Mouse (Mus musculus) activated CD4-positive, CD25-positive, alpha-beta regulatory T cell, adult 4 months (primary cell): ENCODE data around the gene Pbld2. TPM values are rescaled to one million over a fixed set of nuclear protein-coding genes. Genes with fewer than 3 reads are reported as not detected.
"Not testable (repeated sequence)": the region's sequence is repeated elsewhere in the genome, so short reads cannot be mapped to it uniquely, and the experiment has no call there.

Experiments used
- ATAC-seq: one replicate; pipeline ENCODE4 v1.8.0; 2017
- polyA plus RNA-seq, 2 experiments: library from polyadenylated mRNA; unstranded; fragments of 100-300 nt; shearing (Covaris generic); gene quantifications; one replicate each; pipeline ENCODE4 v1.2.1; 2017

The Pbld2 gene
- polyA plus RNA-seq, 2 experiments from 2014 or later: 0.44 TPM; not detected in 1

DNA sequence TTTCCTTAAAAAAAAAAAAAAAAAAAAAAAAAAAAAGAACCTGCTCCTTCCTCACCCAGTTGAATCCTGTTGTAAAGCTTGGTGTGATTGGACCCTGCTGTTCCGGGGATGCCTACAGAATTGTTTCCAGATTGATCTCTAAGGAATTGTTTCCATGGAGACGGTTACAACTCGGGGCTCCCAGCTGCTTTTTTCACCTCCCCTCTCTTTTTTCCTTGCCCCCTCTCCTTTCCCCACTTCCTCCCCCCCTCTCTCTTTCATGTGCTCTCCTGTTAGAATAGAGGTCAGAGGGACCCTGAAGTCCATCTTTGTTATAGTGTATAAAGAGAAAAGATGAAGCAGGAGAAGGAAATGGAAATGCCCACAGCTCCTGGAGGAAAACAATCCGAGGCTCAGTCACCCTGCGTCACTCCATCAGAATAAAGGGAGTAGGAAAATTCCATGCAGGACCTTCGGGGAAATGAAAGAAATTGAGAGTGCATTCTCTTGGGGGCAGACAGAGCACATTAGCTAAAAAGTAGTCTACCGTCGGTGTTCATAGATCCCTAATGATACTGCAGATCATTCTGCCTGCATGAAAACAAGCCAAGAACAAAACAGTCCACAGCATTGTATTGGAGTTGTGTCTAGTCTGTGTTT, 2.2 kb downstream of the Pbld2 start:
- no peak for ATAC-seq

DNA sequence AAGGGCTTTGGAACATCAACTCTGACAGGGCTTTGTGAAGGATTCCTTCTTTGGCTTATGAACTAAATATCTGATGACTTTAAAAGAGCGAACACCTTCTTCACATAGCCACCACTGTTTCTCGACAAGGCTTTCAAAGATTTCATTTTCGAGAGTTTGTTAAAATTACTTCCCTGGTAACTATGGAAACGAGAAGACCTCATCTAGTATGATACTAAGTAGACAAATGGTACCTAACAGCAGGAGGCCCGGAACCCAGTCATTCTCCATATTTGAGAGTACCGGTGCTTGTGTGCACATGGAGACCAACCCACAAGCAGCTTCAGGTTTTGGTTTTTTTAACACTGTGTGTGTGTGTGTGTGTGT, 2.7 kb downstream of the Pbld2 start:
- no peak for ATAC-seq

DNA sequence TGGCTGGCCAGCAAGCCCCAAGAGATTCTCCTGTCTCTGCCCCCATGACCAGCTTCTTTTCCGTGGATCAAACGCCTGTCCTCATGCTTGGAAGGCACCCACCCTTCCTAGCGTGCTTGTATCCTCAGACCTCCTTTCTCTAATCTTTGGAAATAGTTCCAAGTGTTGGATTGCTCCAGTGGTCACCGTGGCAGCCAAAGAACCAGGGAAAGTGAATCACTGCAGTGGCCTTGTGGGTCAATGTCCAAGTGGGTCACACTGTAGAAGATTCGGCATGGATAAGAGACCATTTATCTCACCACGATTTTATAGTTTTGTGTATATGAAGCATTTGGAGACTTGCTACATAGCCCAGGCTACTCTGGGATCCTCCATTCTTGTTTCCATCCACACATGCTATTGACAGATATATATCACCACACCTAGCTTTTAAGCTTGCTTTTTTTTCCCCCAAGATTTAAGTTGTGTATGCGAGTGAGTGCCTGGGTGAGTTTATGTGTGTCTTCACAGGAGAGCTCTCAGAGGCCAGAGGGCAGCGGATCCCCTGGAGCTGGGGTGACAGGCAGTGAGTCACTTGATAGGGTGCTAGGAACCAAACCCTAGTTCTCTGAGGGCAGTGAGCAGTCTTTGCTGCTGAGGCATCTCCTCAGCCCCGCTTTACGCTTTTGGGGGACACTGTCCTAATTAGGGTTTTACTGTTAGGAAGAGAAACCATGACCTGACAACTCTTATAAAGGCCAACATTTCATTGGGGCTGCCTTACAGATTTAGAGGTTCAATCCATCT, 3.5 kb downstream of the Pbld2 start:
- no peak for ATAC-seq

DNA sequence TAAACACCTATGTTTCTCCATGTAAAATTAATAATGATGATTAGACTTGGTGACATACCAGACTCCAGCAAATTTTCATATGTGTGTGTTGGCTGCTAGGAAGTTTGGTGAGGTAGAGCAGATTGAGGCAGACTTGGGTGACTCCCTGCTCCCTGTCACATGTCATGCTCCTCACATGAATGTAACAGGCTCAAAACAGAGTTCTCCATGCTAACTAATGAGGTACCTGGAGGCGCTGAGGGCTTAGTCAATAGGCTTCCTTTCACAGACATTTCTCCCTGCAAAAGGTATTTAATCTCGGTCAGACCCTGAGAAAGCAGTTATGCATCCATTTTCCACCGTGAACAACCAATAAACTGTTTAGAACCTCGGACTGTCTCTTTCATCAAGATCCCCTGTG, 4.3 kb downstream of the Pbld2 start:
- ATAC-seq: no peak

DNA sequence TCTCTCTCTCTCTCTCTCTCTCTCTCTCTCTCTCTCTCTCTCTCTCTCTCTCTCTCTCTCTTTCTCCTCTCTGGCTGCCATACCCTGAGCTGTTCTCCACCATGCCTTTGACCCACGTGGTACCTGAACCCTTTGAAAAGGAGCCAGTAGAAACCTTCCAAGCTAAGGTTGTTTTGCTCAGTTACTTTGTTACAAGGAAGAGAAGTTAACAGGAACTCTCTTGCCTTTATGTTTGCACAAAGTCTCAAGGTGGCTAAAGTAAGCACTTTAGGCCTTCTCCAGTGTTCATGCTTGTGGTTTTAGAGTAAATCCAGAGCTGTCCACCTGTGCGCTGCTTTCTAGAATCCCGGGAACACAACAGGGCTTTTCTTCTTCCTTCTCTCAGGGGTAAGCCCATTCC, 8.2 kb downstream of the Pbld2 start:
- no peak for ATAC-seq

DNA sequence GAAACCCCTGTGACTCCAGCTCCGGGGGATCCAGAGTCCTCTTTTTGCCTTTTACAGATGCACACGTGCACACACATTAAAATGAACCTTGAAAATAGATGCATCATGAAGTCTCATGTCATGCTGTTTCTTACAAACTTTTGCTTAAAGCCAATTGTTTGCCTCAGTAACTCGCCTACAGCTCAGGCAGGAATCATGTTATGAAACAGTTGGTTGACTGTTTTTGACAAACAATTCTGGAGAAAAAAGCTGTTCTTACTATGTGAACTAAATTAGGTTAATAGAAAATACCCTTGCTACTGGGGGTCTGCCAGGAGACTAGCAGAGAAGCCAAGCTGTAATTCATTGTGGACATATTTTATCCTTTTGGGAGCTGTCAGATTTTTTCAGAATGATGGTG, 8.8 kb downstream of the Pbld2 start:
- ATAC-seq: no peak

DNA sequence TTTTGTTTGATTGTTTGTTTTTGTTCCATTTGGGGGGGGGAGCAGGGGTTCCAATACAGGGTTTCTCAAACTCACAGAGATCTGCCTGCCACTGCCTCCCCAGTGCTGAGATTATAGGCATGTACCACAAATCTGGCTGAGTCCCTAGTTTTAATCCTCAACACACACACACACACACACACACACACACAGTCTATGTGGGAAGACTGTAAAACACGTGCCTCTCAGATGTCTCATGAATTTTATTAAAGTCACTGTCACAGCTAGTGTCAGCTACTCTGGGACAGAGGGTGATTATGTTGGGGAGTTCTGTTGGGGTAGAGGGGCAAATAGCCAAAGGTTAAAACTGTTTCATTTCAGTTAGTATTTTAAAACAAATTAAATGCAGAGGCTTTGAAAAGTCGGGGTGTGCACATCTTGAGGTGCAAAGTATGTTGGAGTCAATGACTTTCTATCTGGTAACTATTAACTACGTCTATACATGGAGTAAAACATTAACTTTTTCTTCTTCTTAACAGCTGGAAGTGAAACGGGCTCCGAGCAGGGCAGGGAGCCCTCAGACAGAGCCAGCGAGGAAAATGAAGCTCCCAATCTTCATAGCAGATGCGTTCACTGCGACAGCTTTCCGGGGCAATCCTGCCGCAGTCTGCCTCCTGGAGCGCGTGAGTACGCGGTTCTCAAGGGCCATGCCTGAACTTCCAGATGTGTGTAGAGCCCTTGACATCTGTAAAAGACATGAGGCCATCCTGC, 14.6 kb downstream of the Pbld2 start:
- ATAC-seq: no peak

DNA sequence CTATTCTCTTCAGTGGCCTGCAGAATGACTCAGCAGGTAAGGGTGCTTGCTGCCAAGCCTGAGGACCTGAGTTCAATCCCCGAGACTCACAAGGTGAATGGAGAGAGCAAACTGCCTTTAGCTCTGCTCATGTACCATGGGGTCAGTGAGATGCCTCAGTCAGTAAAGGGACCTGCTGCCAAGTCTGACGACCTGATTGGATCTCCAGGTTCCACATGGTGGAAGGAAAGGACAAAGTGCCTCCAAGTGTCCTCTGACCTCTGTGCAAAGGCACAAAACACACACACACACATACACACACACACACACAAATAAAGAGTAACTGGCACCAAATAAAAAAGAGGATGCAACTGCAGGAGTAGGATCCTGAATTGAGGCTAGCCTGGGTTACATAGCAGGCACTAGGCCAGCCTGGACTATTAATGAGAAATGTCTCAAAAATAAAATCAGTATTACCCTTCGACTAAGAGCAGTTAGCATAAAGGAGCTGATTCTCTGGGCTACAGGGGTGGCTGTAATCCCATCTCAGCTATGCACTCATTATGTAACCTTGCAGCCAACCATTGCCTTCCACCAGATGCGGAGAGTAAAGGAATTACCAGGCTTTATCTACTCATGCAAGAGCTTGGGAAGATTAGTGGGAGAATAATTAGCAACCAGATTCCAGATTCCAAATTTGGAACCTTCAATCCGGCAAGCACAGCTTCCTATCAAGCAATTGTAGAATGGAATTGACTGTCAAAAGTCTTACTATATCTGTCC, 15.9 kb downstream of the Pbld2 start:
- no peak for ATAC-seq

DNA sequence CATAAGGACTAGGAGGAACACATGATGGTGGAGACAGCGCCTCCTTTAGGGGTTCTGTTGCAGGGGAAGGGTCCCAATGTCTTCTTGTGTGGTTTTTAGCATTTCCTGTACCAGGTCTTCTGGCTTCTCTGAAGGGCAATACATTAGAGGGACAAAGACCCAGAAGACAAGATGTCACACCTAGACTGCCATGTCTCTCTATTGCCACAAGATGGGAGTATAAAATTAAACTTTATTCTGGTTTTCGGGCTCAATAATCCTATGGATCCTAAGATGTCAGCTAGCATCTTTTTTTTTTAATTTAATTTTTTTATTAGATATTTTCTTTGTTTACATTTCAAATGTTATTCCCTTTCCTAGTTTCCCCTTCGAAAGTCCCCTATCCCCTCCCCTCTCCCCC, 19.0 kb downstream of the Pbld2 start:
- no peak for ATAC-seq

DNA sequence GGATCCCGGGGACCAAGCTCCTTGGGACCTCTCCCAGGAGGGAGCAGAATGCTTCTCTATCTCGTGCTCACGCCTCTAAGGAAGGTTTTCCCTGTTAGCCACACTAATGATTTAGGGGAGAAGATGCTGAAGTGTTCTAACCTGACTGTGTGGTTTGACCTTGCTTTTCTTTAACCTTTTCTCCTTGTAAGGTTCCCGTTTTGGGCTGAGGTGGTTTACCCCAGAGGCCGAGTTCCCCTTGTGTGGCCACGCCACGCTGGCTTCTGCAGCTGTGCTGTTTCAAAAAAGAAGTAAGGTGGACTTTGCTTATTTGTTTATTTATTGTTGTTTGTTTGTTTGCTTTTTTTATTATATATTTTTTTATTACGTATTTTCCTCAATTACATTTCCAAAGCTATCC, 23.6 kb downstream of the Pbld2 start:
- no peak for ATAC-seq

DNA sequence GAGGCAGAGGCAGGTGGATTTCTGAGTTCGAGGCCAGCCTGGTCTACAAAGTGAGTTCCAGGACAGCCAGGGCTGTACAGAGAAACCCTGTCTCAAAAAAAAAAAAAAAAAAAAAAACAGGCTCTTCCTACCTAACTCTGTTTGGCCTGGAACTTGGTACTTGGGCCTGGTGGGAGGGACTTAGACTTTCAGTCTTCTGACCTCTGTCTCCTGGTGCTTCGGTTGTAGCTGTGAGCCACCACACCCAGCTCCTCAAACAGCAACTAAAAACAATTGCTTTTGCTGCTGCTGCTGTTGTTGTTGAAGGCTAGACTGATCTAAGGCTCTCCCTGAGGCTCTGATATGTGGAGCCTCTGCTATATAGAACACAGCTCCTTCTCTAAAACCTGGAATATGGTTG, 25.0 kb downstream of the Pbld2 start:
- ATAC-seq: no peak

DNA sequence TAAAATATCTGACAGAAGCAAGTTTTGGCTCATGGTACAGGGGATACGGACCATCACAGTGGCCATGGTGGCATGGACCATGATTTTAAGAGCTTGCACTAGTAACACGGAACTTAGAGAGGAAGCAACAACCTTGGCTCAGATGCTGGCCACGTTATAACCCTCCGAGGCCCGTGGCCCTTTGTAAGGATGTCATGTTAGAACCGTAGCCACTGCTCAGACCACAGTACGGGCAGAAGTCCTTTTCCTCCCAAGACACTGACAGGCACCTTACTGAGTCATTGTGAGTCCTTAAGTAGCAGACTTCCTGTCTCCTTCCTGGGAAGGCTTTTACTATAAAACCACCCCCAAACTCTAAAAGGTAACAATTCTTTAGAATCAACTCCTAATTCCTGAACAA, 27.2 kb downstream of the Pbld2 start:
- ATAC-seq: no peak

DNA sequence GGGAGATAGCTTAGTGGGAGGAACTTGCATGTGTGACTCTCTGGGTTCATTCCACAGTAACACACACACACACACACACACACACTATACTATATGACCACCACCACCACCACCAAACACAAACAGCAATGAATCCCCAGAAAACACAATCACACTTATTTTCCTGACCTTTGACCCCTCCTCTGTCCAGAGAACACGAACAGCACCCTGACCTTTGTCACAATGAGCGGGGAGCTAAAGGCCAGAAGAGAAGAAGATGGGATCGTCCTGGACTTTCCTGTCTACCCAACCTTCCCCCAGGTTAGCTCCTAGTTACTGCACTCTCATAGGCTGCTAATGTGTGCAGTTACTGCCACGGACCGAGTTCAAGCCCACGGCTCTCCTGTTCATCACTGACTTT, 27.9 kb downstream of the Pbld2 start:
- no peak for ATAC-seq

DNA sequence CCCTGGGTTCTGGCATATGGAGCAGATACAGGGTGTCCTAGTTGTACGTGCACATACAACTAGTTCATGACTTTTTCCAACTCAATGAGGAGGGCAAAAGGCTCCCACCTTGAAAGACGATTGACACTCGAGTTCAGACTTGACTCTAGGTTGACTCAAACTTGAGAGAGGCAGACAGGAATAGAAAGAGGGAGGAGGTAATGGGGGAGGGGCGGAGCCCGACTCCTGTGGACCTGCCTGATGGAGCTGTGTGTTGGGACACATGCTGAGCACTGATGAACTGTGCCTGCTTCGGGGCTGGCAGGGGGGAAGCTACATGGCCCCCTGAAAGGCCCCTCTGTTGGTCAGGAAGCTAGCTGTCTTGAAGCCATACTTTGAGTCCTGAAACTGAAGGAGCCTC, 28.9 kb downstream of the Pbld2 start:
- no peak for ATAC-seq

DNA sequence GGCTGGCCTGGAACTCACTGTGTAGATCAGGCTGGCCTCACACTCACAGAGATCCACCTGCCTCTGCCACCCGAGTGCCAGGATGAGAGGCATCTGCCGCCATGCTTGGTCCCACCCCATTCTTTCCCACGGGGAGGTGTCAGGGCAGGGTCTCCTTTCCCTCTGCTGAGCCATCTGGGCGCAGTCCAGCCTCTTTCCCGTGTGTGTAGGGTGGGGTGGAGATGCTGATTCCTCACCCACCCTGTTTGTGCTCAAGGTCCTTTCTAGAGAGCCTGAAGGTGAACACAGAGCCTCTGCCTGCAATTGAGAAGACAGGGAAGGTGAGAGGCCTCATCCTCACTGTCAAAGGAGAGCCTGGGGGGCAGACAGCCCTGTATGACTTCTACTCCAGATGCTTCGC, 30.0 kb downstream of the Pbld2 start:
- not testable (repeated sequence) for ATAC-seq

DNA sequence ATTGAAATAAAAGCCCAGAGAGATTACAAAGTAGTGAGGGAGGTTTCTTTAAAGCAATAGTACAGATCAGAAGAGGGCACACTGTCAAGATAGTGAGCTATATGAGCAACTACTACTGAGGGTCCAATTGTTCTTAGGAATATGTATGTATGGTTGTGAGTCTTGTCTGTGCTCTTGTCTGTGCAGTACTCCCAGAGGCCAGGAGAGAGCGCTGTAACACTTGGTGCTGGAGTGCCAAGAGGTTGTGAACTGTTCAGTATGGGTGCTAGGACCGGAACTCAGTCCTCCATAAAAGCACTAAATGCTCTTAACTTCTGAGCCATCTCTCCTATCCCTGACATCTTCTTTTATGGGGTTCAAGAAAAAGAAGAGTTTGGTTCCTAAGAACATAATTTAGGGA, 30.5 kb downstream of the Pbld2 start:
- no peak for ATAC-seq

DNA sequence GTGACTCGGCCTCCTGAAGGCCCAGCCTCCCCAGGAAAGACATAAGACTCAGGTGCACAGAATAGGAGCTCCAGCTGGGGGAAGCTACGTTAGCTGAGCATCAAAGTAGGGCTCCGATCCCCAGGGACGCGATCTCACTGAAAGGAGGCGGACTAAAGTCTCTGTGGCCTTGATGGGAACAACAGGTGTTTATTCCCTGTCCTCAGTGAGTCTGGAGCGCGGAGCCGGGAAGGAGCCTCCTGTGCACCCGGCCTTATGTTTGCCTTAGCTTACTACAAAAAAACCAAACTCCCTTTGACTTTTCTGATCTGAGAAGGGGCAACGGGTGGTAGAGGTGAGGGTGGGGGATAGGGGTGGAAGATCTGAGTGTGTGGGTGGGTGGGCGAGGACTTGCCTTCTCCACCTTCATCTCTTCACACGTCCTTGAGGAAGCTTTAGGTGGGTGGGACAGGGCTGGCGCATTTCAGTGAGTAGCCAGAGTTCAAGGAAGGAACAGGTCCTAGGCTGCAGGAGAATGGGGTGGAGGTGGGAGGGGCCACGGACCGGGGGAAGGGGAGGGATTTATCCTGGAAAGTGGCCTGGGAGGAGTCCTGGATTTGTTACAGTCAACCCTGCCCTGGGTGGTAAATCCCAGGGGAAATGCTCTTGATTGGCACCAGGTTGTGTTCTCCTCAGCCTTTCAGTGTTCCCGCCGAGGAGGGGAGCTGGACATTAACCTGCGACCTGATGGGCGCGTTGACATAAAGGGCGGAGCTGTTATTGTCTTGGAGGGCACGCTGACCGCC, 33.0 kb downstream of the Pbld2 start:
- no peak for ATAC-seq

DNA sequence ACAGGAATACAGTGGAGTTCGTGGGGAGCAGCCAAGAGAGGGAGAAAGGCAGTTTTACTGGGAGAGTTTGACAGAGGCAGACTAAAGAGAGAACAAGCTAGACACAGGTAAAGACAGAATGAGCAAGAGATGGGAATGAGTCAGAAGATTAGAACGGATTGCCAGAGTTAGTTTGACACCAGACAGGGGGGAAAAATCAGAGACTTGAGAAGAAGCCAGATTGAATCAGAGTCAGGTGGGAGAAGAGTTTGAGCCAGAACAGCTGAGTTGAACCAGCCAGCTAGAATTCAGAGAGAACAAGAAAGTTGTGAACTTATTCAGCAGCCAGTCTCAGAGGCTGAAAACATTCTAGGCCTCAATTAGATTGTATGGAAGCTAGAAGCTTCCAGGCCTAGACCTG, 35.7 kb downstream of the Pbld2 start, which contains the start of gene Pbld1:
TSS of gene Pbld1 (plus strand) at position 301 of the 400 bp plus-strand sequence.
- no peak for ATAC-seq

DNA sequence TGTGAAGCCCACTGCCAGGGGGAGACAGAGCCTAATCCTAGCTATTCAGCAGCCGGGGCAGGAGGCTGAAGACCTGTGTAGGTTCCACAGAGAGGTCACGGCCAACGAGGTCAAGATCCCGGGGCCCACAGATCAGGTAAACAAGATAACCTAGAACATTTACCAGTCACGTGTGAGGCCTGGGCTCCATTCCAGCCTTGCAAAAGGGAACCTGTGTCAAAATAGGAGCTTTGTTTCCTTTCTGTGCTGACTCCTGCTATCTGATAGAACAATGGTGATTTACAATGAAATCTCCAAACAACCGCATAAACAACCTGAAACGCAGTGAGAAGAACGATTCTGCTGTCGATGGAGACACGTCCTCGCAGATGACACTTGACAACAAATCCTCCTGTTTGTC, 36.3 kb downstream of the Pbld2 start:
- no peak for ATAC-seq

DNA sequence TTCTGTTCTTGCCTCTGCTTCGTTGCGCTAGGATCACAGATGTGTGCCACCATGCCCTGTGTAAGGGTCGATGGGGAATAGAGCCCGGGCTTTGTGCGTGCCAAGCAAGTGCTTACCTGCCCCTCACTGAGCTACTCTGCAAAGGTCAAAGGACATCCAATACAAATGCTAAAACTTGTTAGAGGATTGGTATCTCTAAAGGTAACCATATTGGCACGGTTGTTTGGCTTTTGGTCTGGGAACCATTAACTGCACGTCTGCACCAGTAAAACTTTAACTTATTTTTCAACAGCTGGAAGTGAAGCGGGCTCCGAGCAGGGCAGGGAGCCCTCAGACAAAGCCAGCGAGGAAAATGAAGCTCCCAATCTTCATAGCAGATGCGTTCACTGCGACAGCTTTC, 37.2 kb downstream of the Pbld2 start:
- no peak for ATAC-seq

DNA sequence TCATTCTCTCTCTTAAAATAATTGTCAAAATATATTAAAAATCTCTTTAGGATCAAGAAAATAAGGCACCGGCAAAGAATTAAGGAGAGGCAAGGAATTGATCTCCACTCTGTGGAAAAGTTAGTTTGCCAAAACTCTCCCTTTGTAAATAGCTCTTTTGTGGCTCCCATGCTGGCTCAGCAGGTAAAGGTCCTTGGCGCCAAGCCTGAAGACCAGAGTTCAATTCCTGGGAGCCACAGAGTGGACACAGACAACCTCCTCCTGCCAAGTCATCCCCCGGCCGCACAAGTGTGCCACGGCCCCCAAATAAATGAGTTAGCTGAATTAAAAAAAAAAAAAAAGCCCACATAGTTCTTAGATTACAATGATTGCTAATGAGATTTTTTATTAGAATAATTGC, 38.6 kb downstream of the Pbld2 start:
- no peak for ATAC-seq

DNA sequence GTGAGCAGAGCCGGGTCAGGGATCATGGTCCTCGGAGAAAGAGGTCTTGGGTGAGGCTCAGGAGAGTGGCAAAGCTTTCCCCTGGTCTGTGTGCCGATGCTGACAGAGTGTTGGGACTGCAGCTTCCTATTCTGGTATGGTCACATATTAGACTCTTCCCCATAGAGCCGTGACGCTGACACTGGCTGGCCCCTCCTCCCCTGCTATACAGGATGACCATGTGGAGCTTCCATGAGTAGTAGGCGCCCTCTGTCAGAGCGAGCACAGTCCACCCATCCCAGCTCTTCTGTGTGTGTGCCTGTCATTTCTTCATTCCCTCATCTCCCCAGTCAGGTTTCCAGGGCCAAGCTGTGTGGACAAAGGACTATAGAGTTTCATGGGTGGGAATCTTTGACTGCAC, 39.2 kb downstream of the Pbld2 start:
- no peak for ATAC-seq
